In the genomic region with DNA sequence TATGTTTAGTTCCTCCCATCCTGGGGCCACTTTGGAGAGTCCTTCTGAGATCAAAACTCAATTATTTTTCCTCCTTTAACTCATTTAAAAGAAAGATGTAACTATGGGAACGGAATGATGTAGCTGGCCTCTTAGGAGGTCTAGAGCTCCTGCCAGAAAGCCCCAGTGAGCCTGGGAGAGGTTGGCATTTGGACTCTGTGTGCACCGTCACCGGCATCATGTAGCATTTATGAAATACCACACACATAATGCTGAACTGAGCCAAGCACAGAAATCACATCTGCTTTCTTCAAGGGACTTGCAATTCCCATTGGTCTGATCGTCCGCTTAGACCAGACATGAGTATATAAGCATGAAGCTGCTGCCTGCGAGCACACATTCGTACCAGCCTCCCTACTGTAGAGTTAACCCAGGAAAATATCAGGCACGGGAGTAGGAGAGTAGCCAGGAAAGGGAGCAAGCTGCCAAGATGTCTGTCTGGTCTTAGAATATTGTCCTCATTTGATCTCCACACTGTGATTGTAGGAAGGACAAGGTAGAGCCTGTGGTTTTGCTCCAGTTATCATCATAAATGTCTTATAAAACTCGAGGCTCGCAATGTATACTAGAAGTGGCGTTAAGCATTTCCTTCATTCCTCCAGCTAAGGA, we compare ENCODE assay signal across 28 mouse cellular contexts. TPM values are rescaled to one million over a fixed set of nuclear protein-coding genes. Genes with fewer than 3 reads are reported as not detected.
DNase-seq lines count a peak whose midpoint lies in the region; ATAC-seq lines count a peak whose summit lies in the region.
"Had no signal": no experiment of that assay in that cellular context is flagged by ENCODE, and none has a peak within 500 bp of the region (broad histone marks: within the 10 kb centered on the region; RNA-seq: fewer than 3 reads in every experiment).

No protein-coding gene starts in this region.

- no peak overlapping the region for H3K4me2 ChIP-seq in liver, embryonic 12.5 days
- H3K4me2 ChIP-seq: heart, embryonic 13.5 days; hindbrain, embryonic 15.5 days; kidney, embryonic 15.5 days; lung, embryonic 15.5 days; midbrain, embryonic 12.5 days; neural tube, embryonic 13.5 days had no signal

- no peak overlapping the region for H3K4me3 ChIP-seq in liver, embryonic 12.5 days
- H3K4me3 ChIP-seq: heart, embryonic 13.5 days; hindbrain, embryonic 15.5 days; kidney, embryonic 15.5 days; lung, embryonic 15.5 days; midbrain, embryonic 12.5 days; neural tube, embryonic 13.5 days had no signal

- H3K36me3 ChIP-seq in liver, embryonic 12.5 days: no peaks in the 10 kb centered on the region
- H3K36me3 ChIP-seq: heart, embryonic 13.5 days; hindbrain, embryonic 15.5 days; kidney, embryonic 15.5 days; lung, embryonic 15.5 days; midbrain, embryonic 12.5 days had no signal

- H3K9me3 ChIP-seq in liver, embryonic 12.5 days (replicated peaks): no peaks in the 10 kb centered on the region
- H3K9me3 ChIP-seq: heart, embryonic 13.5 days; hindbrain, embryonic 15.5 days; kidney, embryonic 15.5 days; lung, embryonic 15.5 days; midbrain, embryonic 12.5 days; neural tube, embryonic 13.5 days had no signal

- ATAC-seq in liver, embryonic 12.5 days: no peak
- ATAC-seq: forebrain, embryonic 14.5 days; Patski had no signal

- no peak overlapping the region for H3K9ac ChIP-seq in liver, embryonic 12.5 days
- H3K9ac ChIP-seq: heart, embryonic 13.5 days; hindbrain, embryonic 15.5 days; kidney, embryonic 15.5 days; lung, embryonic 15.5 days; midbrain, embryonic 12.5 days; neural tube, embryonic 13.5 days had no signal

- 79% methylated on average over 11 of the region's 11 CpGs for WGBS in liver, embryonic 12.5 days (ENCODE audit: insufficient replicate concordance)

- H3K4me1 ChIP-seq in liver, embryonic 12.5 days: no peaks in the 10 kb centered on the region
- H3K4me1 ChIP-seq: heart, embryonic 13.5 days; kidney, embryonic 15.5 days; lung, embryonic 15.5 days; midbrain, embryonic 12.5 days; neural tube, embryonic 13.5 days had no signal

- H3K27me3 ChIP-seq in liver, embryonic 12.5 days (replicated peaks): no peaks in the 10 kb centered on the region
- H3K27me3 ChIP-seq: heart, embryonic 13.5 days; hindbrain, embryonic 15.5 days; kidney, embryonic 15.5 days; lung, embryonic 15.5 days; midbrain, embryonic 12.5 days; neural tube, embryonic 13.5 days; Patski had no signal

- H3K27ac ChIP-seq in liver, embryonic 12.5 days: no peak overlapping the region
- H3K27ac ChIP-seq: heart, embryonic 13.5 days; hindbrain, embryonic 15.5 days; kidney, embryonic 15.5 days; lung, embryonic 15.5 days; midbrain, embryonic 12.5 days; neural tube, embryonic 13.5 days had no signal

- peak; percentile 9 to 20 for DNase-seq in cerebellum, postnatal 25 days
- no peak for DNase-seq in cerebellum, adult 11 months
- peak; percentile 84 for DNase-seq in heart, adult 11 months
- no peak for DNase-seq in heart, adult 18-20 months
- peak; percentile 11 for DNase-seq in brain, adult 2 months (ENCODE audit: low read depth, low spot score)
- DNase-seq in gastrocnemius, postnatal 25 days: peak; percentile 22
- DNase-seq: adrenal gland, postnatal 14 days; cerebellum, adult 2 months; kidney, adult 18-20 months; kidney, postnatal 25 days; right cerebral cortex, postnatal 4 days; thymus, adult 2 months; thymus, postnatal 36 days had no signal

RNA-seq across cellular contexts. Expression of a gene that starts 2.4 kb away (rescaled TPM):
- not detected for total RNA-seq in heart, adult 18-20 months (2021)
- total RNA-seq in gastrocnemius, postnatal 25 days (2021): not detected
- not detected in 2 replicates for polyA plus RNA-seq in liver, embryonic 12.5 days (2016; fragmentation: Nextera tagmentation; extraction: Ambion mirVana)
- total RNA-seq: adrenal gland, postnatal 14 days; heart, adult 8-10 months; heart, postnatal 10 days; hematopoietic stem cell, adult 5-6 weeks had no signal
- polyA plus RNA-seq: forebrain, embryonic 14.5 days; liver, adult 2 months; liver, embryonic 16.5 days had no signal

RNA-seq across cellular contexts. Expression of a gene that starts 48.5 kb away (rescaled TPM):
- 1 to 10 TPM; 1.1 to 1.2 TPM for total RNA-seq in heart, adult 18-20 months (2021)
- total RNA-seq in gastrocnemius, postnatal 25 days (2021): under 1 TPM; 0.28 to 0.78 TPM
- polyA plus RNA-seq in liver, embryonic 12.5 days (2016; fragmentation: Nextera tagmentation; extraction: Ambion mirVana): 4.8 and 5.0 TPM in 2 replicates

RNA-seq across cellular contexts. Expression of a gene that starts 56.3 kb away (rescaled TPM):
- total RNA-seq in heart, adult 18-20 months (2021): under 1 TPM; 0.07 to 0.13 TPM
- total RNA-seq in gastrocnemius, postnatal 25 days (2021): under 1 TPM; 0.11 to 0.26 TPM
- polyA plus RNA-seq in liver, embryonic 12.5 days (2016; fragmentation: Nextera tagmentation; extraction: Ambion mirVana): not detected in 2 replicates
- total RNA-seq: hematopoietic stem cell, adult 5-6 weeks; liver, adult 2 months; MEL had no signal
- polyA plus RNA-seq: forebrain, embryonic 14.5 days; liver, adult 2 months; liver, embryonic 16.5 days; Patski had no signal

Comparison
In these comparisons a context has a peak if more than half of its experiments do, and no peak if none do; other contexts are left out.
1. DNase-seq: peak in cerebellum, postnatal 25 days (2 of 2), heart, adult 11 months (single experiment), brain, adult 2 months (single experiment) and gastrocnemius, postnatal 25 days (single experiment); none in cerebellum, adult 11 months (single experiment) and heart, adult 18-20 months (0 of 2).